Mouse (Mus musculus) liver, embryonic 14.5 days (tissue): Measurements from ENCODE around the gene Rsbn1.

ENCODE experiments used
- CTCF ChIP-seq: IDR thresholded peaks from 2 replicates; pipeline ENCODE4 v1.5.1; 2016; ENCODE audit warnings: antibody characterized with exemption, low read depth, control low read depth
- EP300 ChIP-seq: IDR thresholded peaks from 2 replicates; pipeline ENCODE4 v1.6.1; 2016; ENCODE audit warnings: antibody characterized with exemption, low read depth

- TF ChIP-seq CTCF, result no peak
- no peak for TF ChIP-seq EP300
These were observed 46.7 kb downstream of the Rsbn1 start for GRCm38 (mm10) chr3:103960622-103961021.
